Mouse (Mus musculus): Measurements from ENCODE around the gene Trim67. TPM values are rescaled to one million over a fixed set of nuclear protein-coding genes. Genes with fewer than 3 reads are reported as not detected.

Gene Trim67
- total RNA-seq, 1 experiment: 0.40 TPM

DNA sequence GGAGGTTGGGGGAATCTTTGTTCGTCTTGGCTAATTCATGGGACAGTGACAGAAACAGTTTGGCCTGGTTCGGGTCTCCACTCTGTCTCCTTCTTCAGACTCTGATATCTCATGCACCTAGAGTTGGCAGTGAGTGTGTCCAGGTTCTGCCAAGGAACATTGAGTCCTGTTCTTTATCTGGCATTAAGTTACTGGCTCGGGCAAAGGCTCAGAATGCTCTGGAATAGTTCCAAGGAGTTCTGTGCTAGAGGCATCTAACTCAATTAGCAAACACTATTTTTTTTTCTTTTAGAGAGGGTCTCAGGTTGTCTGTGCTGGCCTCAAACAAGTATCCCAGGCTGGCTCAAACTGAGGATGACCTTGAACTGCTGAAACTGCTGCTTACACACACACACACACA is 24.5 kb downstream of the Trim67 start:
- no peak overlapping the region for H3K9ac ChIP-seq (ENCODE audit: insufficient read depth, low read depth, low read length, poor library complexity, severe bottlenecking)
- TF ChIP-seq ZNF384 (IDR thresholded peaks at IDR 0.05; ENCODE audit: low read depth, low read length) (no peak), ZC3H11A (IDR thresholded peaks at IDR 0.05; ENCODE audit: borderline replicate concordance, low read depth, low read length) (no peak), HCFC1 (IDR thresholded peaks at IDR 0.05; ENCODE audit: borderline replicate concordance, insufficient read depth, low read length) (no peak), CHD2 (IDR thresholded peaks at IDR 0.05; ENCODE audit: low read depth, low read length) (no peak), MAFK (IDR thresholded peaks at IDR 0.05; ENCODE audit: insufficient read depth, low read depth, low read length) (no peak)
- H3K4me3 ChIP-seq (ENCODE audit: insufficient read depth in 1 of 2, low read depth in 1 of 2, low read length in 2 of 2, poor library complexity in 1 of 2, severe bottlenecking in 1 of 2): no peak overlapping the region
- in situ Hi-C loops (cut with MboI; ENCODE audit: low sequenced_read_pairs in 2 of 2, unreplicated experiment in 2 of 2): no loop called here
- no peaks in the 10 kb centered on the region for H3K9me3 ChIP-seq (ENCODE audit: control insufficient read depth, insufficient read depth, low read depth, low read length)
- DNase-seq (ENCODE audit: low read depth, low spot score): no peak
- H3K4me1 ChIP-seq (ENCODE audit: control insufficient read depth in 2 of 2, insufficient read depth in 2 of 2, low read length in 2 of 2, poor library complexity in 1 of 2): no peaks in the 10 kb centered on the region
- no peaks in the 10 kb centered on the region; the same call in 1 of the 2 replicates for H3K36me3 ChIP-seq (ENCODE audit: control insufficient read depth, insufficient read depth, low read length, poor library complexity, severe bottlenecking)
- no peak overlapping the region for H3K27ac ChIP-seq (ENCODE audit: insufficient read depth, low read depth, low read length, poor library complexity, severe bottlenecking)

- in situ Hi-C loops (cut with MboI; ENCODE audit: low sequenced_read_pairs in 2 of 2, unreplicated experiment in 2 of 2): no loop called here
- DNase-seq (ENCODE audit: low read depth, low spot score): no peak
- H3K36me3 ChIP-seq (ENCODE audit: control insufficient read depth, insufficient read depth, low read length, poor library complexity, severe bottlenecking): peaks cover 2% of the 10 kb centered on the region; the same call in 1 of the 2 replicates
- H3K9ac ChIP-seq (ENCODE audit: insufficient read depth, low read depth, low read length, poor library complexity, severe bottlenecking): no peak overlapping the region
- no peak overlapping the region for H3K4me3 ChIP-seq (ENCODE audit: insufficient read depth in 1 of 2, low read depth in 1 of 2, low read length in 2 of 2, poor library complexity in 1 of 2, severe bottlenecking in 1 of 2)
- no peak overlapping the region for H3K27ac ChIP-seq (ENCODE audit: insufficient read depth, low read depth, low read length, poor library complexity, severe bottlenecking)
- TF ChIP-seq MAFK (IDR thresholded peaks at IDR 0.05; ENCODE audit: insufficient read depth, low read depth, low read length): no peak
- TF ChIP-seq CHD2 (IDR thresholded peaks at IDR 0.05; ENCODE audit: low read depth, low read length): no peak
- TF ChIP-seq ZNF384 (IDR thresholded peaks at IDR 0.05; ENCODE audit: low read depth, low read length): no peak
- no peak for TF ChIP-seq HCFC1 (IDR thresholded peaks at IDR 0.05; ENCODE audit: borderline replicate concordance, insufficient read depth, low read length)
- TF ChIP-seq ZC3H11A (IDR thresholded peaks at IDR 0.05; ENCODE audit: borderline replicate concordance, low read depth, low read length): no peak
- no peaks in the 10 kb centered on the region for H3K9me3 ChIP-seq (ENCODE audit: control insufficient read depth, insufficient read depth, low read depth, low read length)
- peaks cover 0 to 2% of the 10 kb centered on the region in 2 experiments; a peak in 1 of 4 replicates for H3K4me1 ChIP-seq (ENCODE audit: control insufficient read depth in 2 of 2, insufficient read depth in 2 of 2, low read length in 2 of 2, poor library complexity in 1 of 2)
Observed at GRCm38 (mm10) chr8:124819612-124820115, 26.8 kb downstream of the Trim67 start.

DNA sequence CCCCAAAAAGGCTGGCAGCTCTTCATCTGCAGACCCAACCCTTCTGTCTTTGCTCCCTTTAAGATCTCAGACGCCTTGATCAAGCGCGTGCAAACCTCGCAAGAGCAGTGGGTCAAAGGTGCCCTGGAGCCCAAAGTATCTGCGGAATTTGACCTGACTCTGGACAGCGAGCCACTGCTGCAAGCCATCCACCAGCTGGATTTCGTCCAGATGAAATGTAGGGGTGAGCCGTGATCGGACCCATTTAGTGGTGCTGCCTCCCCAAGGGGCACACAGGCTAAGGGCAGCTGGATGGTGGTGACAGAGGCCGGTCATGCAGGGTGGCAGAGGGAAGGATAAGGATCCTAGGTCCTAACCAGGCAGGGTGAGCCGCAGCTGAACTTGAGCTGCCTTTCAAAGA is 27.2 kb downstream of the Trim67 start:
- peaks cover 2% of the 10 kb centered on the region; the same call in 1 of the 2 replicates for H3K36me3 ChIP-seq (ENCODE audit: control insufficient read depth, insufficient read depth, low read length, poor library complexity, severe bottlenecking)
- H3K9me3 ChIP-seq (ENCODE audit: control insufficient read depth, insufficient read depth, low read depth, low read length): no peaks in the 10 kb centered on the region
- no peak overlapping the region for H3K9ac ChIP-seq (ENCODE audit: insufficient read depth, low read depth, low read length, poor library complexity, severe bottlenecking)
- no peak overlapping the region for H3K4me3 ChIP-seq (ENCODE audit: insufficient read depth in 1 of 2, low read depth in 1 of 2, low read length in 2 of 2, poor library complexity in 1 of 2, severe bottlenecking in 1 of 2)
- no peak for DNase-seq (ENCODE audit: low read depth, low spot score)
- no peak overlapping the region for H3K27ac ChIP-seq (ENCODE audit: insufficient read depth, low read depth, low read length, poor library complexity, severe bottlenecking)
- peaks cover 0 to 2% of the 10 kb centered on the region in 2 experiments; a peak in 1 of 4 replicates for H3K4me1 ChIP-seq (ENCODE audit: control insufficient read depth in 2 of 2, insufficient read depth in 2 of 2, low read length in 2 of 2, poor library complexity in 1 of 2)
- in situ Hi-C loops (cut with MboI; ENCODE audit: low sequenced_read_pairs in 2 of 2, unreplicated experiment in 2 of 2): no loop called here
- TF ChIP-seq ZNF384 (IDR thresholded peaks at IDR 0.05; ENCODE audit: low read depth, low read length) (no peak), MAFK (IDR thresholded peaks at IDR 0.05; ENCODE audit: insufficient read depth, low read depth, low read length) (no peak), CHD2 (IDR thresholded peaks at IDR 0.05; ENCODE audit: low read depth, low read length) (no peak), ZC3H11A (IDR thresholded peaks at IDR 0.05; ENCODE audit: borderline replicate concordance, low read depth, low read length) (no peak), HCFC1 (IDR thresholded peaks at IDR 0.05; ENCODE audit: borderline replicate concordance, insufficient read depth, low read length) (no peak)

GRCm38 (mm10) chr8:124823497-124823896 is 30.6 kb downstream of the Trim67 start:
- H3K27ac ChIP-seq (ENCODE audit: insufficient read depth, low read depth, low read length, poor library complexity, severe bottlenecking): no peak overlapping the region
- peaks cover 2% of the 10 kb centered on the region; the same call in 1 of the 2 replicates for H3K36me3 ChIP-seq (ENCODE audit: control insufficient read depth, insufficient read depth, low read length, poor library complexity, severe bottlenecking)
- no peak overlapping the region for H3K9ac ChIP-seq (ENCODE audit: insufficient read depth, low read depth, low read length, poor library complexity, severe bottlenecking)
- H3K4me1 ChIP-seq (ENCODE audit: control insufficient read depth in 2 of 2, insufficient read depth in 2 of 2, low read length in 2 of 2, poor library complexity in 1 of 2): peaks cover 0 to 14% of the 10 kb centered on the region in 2 experiments; a peak in 2 of 4 replicates
- in situ Hi-C loops (cut with MboI; ENCODE audit: low sequenced_read_pairs in 2 of 2, unreplicated experiment in 2 of 2): no loop called here
- DNase-seq (ENCODE audit: low read depth, low spot score): no peak
- H3K4me3 ChIP-seq (ENCODE audit: insufficient read depth in 1 of 2, low read depth in 1 of 2, low read length in 2 of 2, poor library complexity in 1 of 2, severe bottlenecking in 1 of 2): no peak overlapping the region
- no peaks in the 10 kb centered on the region for H3K9me3 ChIP-seq (ENCODE audit: control insufficient read depth, insufficient read depth, low read depth, low read length)
- TF ChIP-seq HCFC1 (IDR thresholded peaks at IDR 0.05; ENCODE audit: borderline replicate concordance, insufficient read depth, low read length): no peak
- no peak for TF ChIP-seq ZNF384 (IDR thresholded peaks at IDR 0.05; ENCODE audit: low read depth, low read length)
- no peak for TF ChIP-seq MAFK (IDR thresholded peaks at IDR 0.05; ENCODE audit: insufficient read depth, low read depth, low read length)
- no peak for TF ChIP-seq ZC3H11A (IDR thresholded peaks at IDR 0.05; ENCODE audit: borderline replicate concordance, low read depth, low read length)
- no peak for TF ChIP-seq CHD2 (IDR thresholded peaks at IDR 0.05; ENCODE audit: low read depth, low read length)

All from ES-E14 (cell line).